Mouse (Mus musculus) olfactory bulb, adult 2 months (tissue): ENCODE results near the gene Lrrc15. TPM values are rescaled to one million over a fixed set of nuclear protein-coding genes. Genes with fewer than 3 reads are reported as not detected.

Experiments used
- H3K27ac ChIP-seq: fragments of 200-500 bp; 2 replicates; pipeline ENCODE4 v1.5.1; 2012; ENCODE audit warnings: low read depth, low read length; ENCODE audit not compliant: insufficient read depth
- H3K4me1 ChIP-seq: fragments of 200-500 bp; 2 replicates; pipeline ENCODE4 v1.6.1; 2012; ENCODE audit warnings: low read length; ENCODE audit not compliant: control insufficient read depth, insufficient read depth
- H3K4me3 ChIP-seq: fragments of 200-500 bp; 2 replicates; pipeline ENCODE4 v1.5.1; 2012; ENCODE audit warnings: mild to moderate bottlenecking, low read depth, low read length, moderate library complexity; ENCODE audit not compliant: insufficient read depth
- CTCF ChIP-seq: fragments of 200-500 bp; IDR thresholded peaks from 2 replicates; pipeline ENCODE4 v1.5.1; 2012; ENCODE audit warnings: low read depth, mild to moderate bottlenecking, low read length, moderate library complexity; ENCODE audit not compliant: insufficient read depth
- POLR2A ChIP-seq: fragments of 200-500 bp; IDR thresholded peaks from 2 replicates; pipeline ENCODE4 v1.6.1; 2012; ENCODE audit warnings: mild to moderate bottlenecking, low read depth, low read length, moderate library complexity; ENCODE audit not compliant: insufficient read depth
- WGBS: fragments of 180-500 bp; shearing (Covaris S2); methylation state at CpG from one replicate; pipeline ENCODE4 v1.1.7; 2018; 5-methylcytosine and 5-hydroxymethylcytosine counted together
- polyA plus RNA-seq: library from polyadenylated mRNA; stranded (reverse); fragments of >200 nt; gene quantifications from 2 replicates; pipeline ENCODE4 v1.2.4, GENCODE M21; 2012; ENCODE audit warnings: low replicate concordance; ENCODE audit not compliant: missing spikeins, insufficient read depth, insufficient read length

The Lrrc15 gene
- polyA plus RNA-seq, 1 experiment = not detected

DNA sequence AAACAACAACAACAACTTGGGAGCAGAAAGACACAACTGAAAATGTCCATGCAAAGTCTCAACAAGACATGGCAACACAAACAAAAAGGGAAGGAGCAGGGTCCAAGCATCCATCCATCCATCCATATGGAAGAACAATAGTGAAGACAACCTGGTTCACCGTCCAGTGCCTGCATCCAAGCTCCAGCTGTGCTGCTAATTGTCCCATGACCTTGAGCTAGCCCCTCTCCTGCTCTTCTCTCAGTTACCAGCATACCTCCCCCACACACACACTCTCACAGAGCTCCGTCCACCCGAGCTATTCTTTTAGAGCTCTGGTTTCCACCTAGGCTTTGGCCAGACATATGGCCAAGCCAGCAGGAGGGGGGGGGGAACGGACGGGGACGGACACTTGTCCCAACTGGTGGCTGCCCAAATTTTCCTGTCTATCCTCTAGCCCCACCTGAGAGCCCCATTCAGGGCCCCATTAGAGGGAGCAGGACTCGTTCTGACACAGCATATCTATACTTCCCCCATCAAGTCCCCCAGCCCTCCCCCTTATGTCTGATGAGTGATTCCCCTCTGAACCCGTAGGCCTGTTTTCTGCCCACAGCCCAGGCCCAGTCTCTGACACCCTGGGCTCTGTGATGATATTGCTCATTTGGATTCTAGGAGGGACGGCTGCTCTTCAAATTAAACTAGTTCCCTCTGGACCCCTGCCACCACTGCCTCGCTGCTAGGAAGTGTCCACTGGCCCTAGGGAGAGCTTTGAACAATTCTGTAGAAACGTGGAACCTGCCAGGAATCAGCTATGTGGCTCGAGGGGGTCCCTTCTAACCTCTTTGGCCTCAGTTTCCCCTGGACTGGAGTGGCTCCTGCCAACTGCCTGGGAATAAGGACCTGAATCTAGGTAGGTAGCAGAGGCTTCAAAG lies 48.2 kb downstream of the Lrrc15 start:
- Histone ChIP-seq H3K4me1 (peaks cover 6% of the 10 kb centered on the region; the same call in 1 of the 2 replicates), H3K4me3 (no peak overlapping the region), H3K27ac (no peak overlapping the region)
- WGBS = 83% methylated on average over 12 of the region's 12 CpGs
- no peak for TF ChIP-seq POLR2A
- TF ChIP-seq CTCF = no peak

DNA sequence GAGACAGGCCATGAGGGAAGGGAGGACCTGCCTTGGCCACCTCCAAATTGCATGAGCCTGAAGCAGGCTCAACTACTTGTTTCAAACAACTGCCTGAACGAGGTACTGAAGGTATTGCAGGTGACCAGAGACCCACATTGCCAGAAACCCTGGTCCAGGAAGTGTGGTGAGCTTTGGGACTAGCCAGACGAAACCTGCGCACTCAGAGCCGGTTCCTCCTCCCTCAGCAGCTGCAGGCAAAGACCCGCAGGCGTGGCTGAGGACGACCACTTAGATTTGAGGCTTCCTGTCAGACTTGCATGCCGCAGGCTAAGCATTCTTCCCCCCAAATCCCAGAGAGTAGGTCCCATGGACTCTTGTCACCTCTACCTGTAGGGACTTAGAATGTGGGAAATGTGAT lies 49.0 kb downstream of the Lrrc15 start:
- H3K4me1 ChIP-seq = peaks cover 6% of the 10 kb centered on the region; the same call in 1 of the 2 replicates
- no peak overlapping the region for H3K4me3 ChIP-seq
- 85% methylated on average over 8 of the region's 8 CpGs for WGBS
- TF ChIP-seq POLR2A = no peak
- no peak for TF ChIP-seq CTCF
- H3K27ac ChIP-seq = no peak overlapping the region

DNA sequence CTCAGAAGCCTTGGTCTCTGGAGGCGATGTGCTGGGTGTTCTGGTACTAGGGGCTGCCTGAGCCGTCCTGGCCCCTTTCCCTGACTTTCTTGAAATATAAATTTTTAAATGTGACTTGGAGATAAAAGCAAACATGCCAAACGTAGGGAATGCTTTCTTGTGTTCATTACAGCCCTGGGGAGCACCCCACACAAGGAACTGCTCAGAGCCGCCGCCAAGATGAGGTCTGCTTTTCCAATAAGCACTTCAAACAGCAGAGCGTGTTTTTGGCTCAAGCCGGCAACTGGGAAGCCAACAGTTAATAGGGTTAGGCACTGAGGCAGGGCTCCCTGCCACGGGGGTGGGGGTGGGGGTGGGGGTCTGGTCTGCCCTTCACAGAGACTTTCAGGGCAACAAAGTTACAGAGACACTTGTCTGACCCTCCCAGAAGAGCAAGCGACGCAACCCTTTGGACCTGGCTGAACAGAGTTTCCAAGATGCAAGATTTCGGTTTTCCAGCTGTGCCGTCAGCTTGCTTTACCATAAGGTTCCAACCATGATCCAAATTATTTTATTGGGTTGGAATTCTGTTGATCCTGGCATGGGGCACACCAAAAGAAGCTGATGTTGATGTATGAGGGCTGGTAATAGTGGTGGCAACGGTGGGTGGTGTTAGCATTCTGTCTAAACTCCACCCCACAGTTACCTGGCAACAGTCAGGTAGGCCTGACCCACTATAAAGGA lies 51.0 kb downstream of the Lrrc15 start:
- WGBS = 53% methylated on average over 13 of the region's 13 CpGs
- no peak for TF ChIP-seq CTCF
- no peak for TF ChIP-seq POLR2A
- H3K4me1 ChIP-seq = peaks cover 10% of the 10 kb centered on the region; the same call in 1 of the 2 replicates
- H3K27ac ChIP-seq = no peak overlapping the region
- H3K4me3 ChIP-seq = no peak overlapping the region

DNA sequence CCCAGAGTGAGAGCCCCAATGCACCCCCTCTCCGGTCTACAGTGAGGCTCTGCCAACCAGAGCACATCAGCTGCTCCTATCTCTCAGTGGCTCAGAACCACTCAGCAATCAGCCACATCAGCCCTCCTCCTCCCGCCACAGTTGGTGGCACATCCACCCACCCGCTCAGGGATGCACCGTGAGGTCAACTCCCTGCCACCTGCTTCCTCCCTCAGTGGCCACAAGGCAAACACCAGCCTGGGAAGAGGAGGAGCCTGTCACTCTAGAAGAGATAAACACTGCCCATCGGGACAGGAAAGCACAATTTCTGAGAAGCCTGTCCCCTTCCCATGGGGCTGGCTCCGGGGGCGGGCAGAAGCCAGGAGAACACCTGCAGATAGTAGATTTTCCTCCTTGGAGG lies 55.7 kb downstream of the Lrrc15 start:
- H3K4me1 ChIP-seq = peaks cover 4% of the 10 kb centered on the region; the same call in 1 of the 2 replicates
- no peak overlapping the region for H3K4me3 ChIP-seq
- 60% methylated on average over 7 of the region's 7 CpGs for WGBS
- no peak overlapping the region for H3K27ac ChIP-seq
- no peak for TF ChIP-seq POLR2A
- no peak for TF ChIP-seq CTCF

DNA sequence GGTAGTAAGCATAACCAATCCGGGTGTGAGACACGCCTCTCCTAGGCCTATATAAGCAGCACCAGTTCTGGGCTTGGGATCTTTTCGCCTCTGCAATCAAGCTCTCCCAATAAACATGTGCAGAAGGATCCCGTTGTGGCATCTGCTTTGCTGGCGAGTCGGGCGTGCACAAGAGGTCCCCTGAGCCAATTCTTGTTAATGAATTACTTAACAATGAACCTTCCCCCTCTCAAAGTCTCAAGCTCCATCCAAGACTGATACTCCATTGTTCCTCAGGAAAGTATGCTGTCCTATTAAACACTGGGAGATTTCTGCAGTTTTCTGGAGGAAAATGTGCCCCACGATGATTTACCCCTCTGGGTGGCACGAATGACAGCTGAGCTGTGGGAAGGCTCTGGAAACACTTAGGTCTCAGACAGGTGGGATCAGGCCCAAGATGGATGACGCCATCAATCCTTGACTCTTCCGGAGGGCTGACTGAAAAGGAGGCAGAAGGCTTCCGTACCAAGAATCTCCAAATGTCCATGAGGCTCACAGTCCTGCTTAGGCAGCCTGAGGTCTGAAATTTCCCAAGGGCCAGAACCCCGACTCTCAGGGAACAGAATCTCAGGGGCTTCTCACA lies 61.8 kb downstream of the Lrrc15 start:
- WGBS = 81% methylated on average over 13 of the region's 13 CpGs
- Histone ChIP-seq H3K4me3 (no peak overlapping the region), H3K4me1 (no peaks in the 10 kb centered on the region), H3K27ac (no peak overlapping the region)
- TF ChIP-seq CTCF = no peak
- TF ChIP-seq POLR2A = no peak

Other genes starting within 250 kb of the Lrrc15 start
- not detected in 2 replicates for gene Hes1, start 218.9 kb downstream of the Lrrc15 start, polyA plus RNA-seq
- gene Cpn2, start 15.8 kb downstream of the Lrrc15 start, polyA plus RNA-seq = not detected in 2 replicates
- gene Gp5, start 27.5 kb upstream of the Lrrc15 start, polyA plus RNA-seq = not detected in 2 replicates
- gene Atp13a3, start 122.7 kb upstream of the Lrrc15 start, polyA plus RNA-seq = 63.3 and 284 TPM in 2 replicates